Mouse (Mus musculus): ENCODE data around the gene Cdc42se2. TPM values are rescaled to one million over a fixed set of nuclear protein-coding genes. Genes with fewer than 3 reads are reported as not detected.

The Cdc42se2 gene
- polyA plus RNA-seq, 1 experiment from 2014 or later = 53.2 TPM

GRCm38 (mm10) chr11:54812314-54812713 is 24.8 kb upstream of the Cdc42se2 start:
- no peak overlapping the region for H3K9ac ChIP-seq
- no peak overlapping the region for H3K4me2 ChIP-seq
- no peak overlapping the region for H3K4me3 ChIP-seq
- WGBS = 60% methylated on average over 4 of the region's 4 CpGs
- 0 out of 2 replicates have a peak, but pooled peaks cover 2% of the 10 kb centered on the region for H3K27me3 ChIP-seq
- no peak for ATAC-seq (replicated peaks; ENCODE audit: insufficient number of reproducible peaks, insufficient read depth, low FRiP score, low read depth)
- no peaks in the 10 kb centered on the region; the same call in 1 of the 2 replicates for H3K4me1 ChIP-seq (replicated peaks)
- no peak overlapping the region for H3K27ac ChIP-seq
- H3K36me3 ChIP-seq = no peaks in the 10 kb centered on the region
- H3K9me3 ChIP-seq (replicated peaks) = no peaks in the 10 kb centered on the region

- H3K27ac ChIP-seq = no peak overlapping the region
- H3K4me2 ChIP-seq = no peak overlapping the region
- no peak overlapping the region for H3K9ac ChIP-seq
- no peaks in the 10 kb centered on the region for H3K36me3 ChIP-seq
- H3K9me3 ChIP-seq (replicated peaks) = no peaks in the 10 kb centered on the region
- no peak for ATAC-seq (replicated peaks; ENCODE audit: insufficient number of reproducible peaks, insufficient read depth, low FRiP score, low read depth)
- 0 out of 2 replicates have a peak, but pooled peaks cover 2% of the 10 kb centered on the region for H3K27me3 ChIP-seq
- H3K4me3 ChIP-seq = no peak overlapping the region
- no peaks in the 10 kb centered on the region; the same call in 1 of the 2 replicates for H3K4me1 ChIP-seq (replicated peaks)
- WGBS = 82% methylated on average over 3 of the region's 3 CpGs
Measured at GRCm38 (mm10) chr11:54811054-54811453, 23.6 kb upstream of the Cdc42se2 start.

GRCm38 (mm10) chr11:54809582-54809981 is 22.1 kb upstream of the Cdc42se2 start:
- ATAC-seq (replicated peaks; ENCODE audit: insufficient number of reproducible peaks, insufficient read depth, low FRiP score, low read depth) = no peak
- no peaks in the 10 kb centered on the region for H3K9me3 ChIP-seq (replicated peaks)

GRCm38 (mm10) chr11:54808177-54808576 is 20.7 kb upstream of the Cdc42se2 start:
- H3K4me2 ChIP-seq = no peak overlapping the region
- no peaks in the 10 kb centered on the region for H3K36me3 ChIP-seq
- H3K9me3 ChIP-seq (replicated peaks) = no peaks in the 10 kb centered on the region
- H3K4me3 ChIP-seq = no peak overlapping the region
- H3K27me3 ChIP-seq = 0 out of 2 replicates have a peak, but pooled peaks cover 2% of the 10 kb centered on the region
- no peak overlapping the region for H3K9ac ChIP-seq
- no peaks in the 10 kb centered on the region for H3K4me1 ChIP-seq (replicated peaks)
- WGBS = 72% methylated on average over 4 of the region's 4 CpGs
- ATAC-seq (replicated peaks; ENCODE audit: insufficient number of reproducible peaks, insufficient read depth, low FRiP score, low read depth) = no peak
- H3K27ac ChIP-seq = no peak overlapping the region

More at GRCm38 (mm10) chr11:54809582-54809981, 22.1 kb upstream of the Cdc42se2 start:
- Histone ChIP-seq H3K4me3 (no peak overlapping the region), H3K4me1 (replicated peaks) (no peaks in the 10 kb centered on the region; the same call in 1 of the 2 replicates), H3K36me3 (no peaks in the 10 kb centered on the region), H3K4me2 (no peak overlapping the region), H3K9ac (no peak overlapping the region), H3K27ac (no peak overlapping the region), H3K27me3 (0 out of 2 replicates have a peak, but pooled peaks cover 2% of the 10 kb centered on the region)
- WGBS = 83% methylated on average over 5 of the region's 5 CpGs

GRCm38 (mm10) chr11:54807669-54808068 is 20.2 kb upstream of the Cdc42se2 start:
- no peak for ATAC-seq (replicated peaks; ENCODE audit: insufficient number of reproducible peaks, insufficient read depth, low FRiP score, low read depth)
- Histone ChIP-seq H3K36me3 (no peaks in the 10 kb centered on the region), H3K4me1 (replicated peaks) (no peaks in the 10 kb centered on the region), H3K4me3 (no peak overlapping the region), H3K27ac (no peak overlapping the region), H3K4me2 (no peak overlapping the region), H3K9me3 (replicated peaks) (no peaks in the 10 kb centered on the region), H3K9ac (no peak overlapping the region), H3K27me3 (0 out of 2 replicates have a peak, but pooled peaks cover 2% of the 10 kb centered on the region)
- 71% methylated on average over 9 of the region's 9 CpGs for WGBS

GRCm38 (mm10) chr11:54806891-54807290 is 19.4 kb upstream of the Cdc42se2 start:
- Histone ChIP-seq H3K4me1 (replicated peaks) (no peaks in the 10 kb centered on the region), H3K36me3 (no peaks in the 10 kb centered on the region), H3K4me2 (no peak overlapping the region), H3K9ac (no peak overlapping the region), H3K4me3 (no peak overlapping the region), H3K27me3 (0 out of 2 replicates have a peak, but pooled peaks cover 2% of the 10 kb centered on the region), H3K9me3 (replicated peaks) (no peaks in the 10 kb centered on the region), H3K27ac (no peak overlapping the region)
- ATAC-seq (replicated peaks; ENCODE audit: insufficient number of reproducible peaks, insufficient read depth, low FRiP score, low read depth) = no peak
- WGBS = 94% methylated on average over 28 of the region's 28 CpGs

- Histone ChIP-seq H3K27ac (peak overlapping the region; percentile 42; the same call in 1 of the 2 replicates), H3K4me3 (no peak overlapping the region), H3K4me2 (no peak overlapping the region), H3K27me3 (no peaks in the 10 kb centered on the region), H3K9ac (no peak overlapping the region), H3K36me3 (no peaks in the 10 kb centered on the region), H3K9me3 (replicated peaks) (no peaks in the 10 kb centered on the region), H3K4me1 (replicated peaks) (no peaks in the 10 kb centered on the region)
- WGBS = 71% methylated on average over 4 of the region's 4 CpGs
- ATAC-seq (replicated peaks; ENCODE audit: insufficient number of reproducible peaks, insufficient read depth, low FRiP score, low read depth) = no peak
Measured at GRCm38 (mm10) chr11:54805196-54805595, 17.7 kb upstream of the Cdc42se2 start.

- no peak overlapping the region for H3K27ac ChIP-seq
- H3K27me3 ChIP-seq = no peaks in the 10 kb centered on the region
- no peak overlapping the region for H3K4me2 ChIP-seq
- H3K9me3 ChIP-seq (replicated peaks) = no peaks in the 10 kb centered on the region
- no peak for ATAC-seq (replicated peaks; ENCODE audit: insufficient number of reproducible peaks, insufficient read depth, low FRiP score, low read depth)
- no peak overlapping the region for H3K9ac ChIP-seq
- no peaks in the 10 kb centered on the region for H3K4me1 ChIP-seq (replicated peaks)
- no peaks in the 10 kb centered on the region for H3K36me3 ChIP-seq
- no peak overlapping the region for H3K4me3 ChIP-seq
- WGBS = 63% methylated on average over 6 of the region's 6 CpGs
Measured at GRCm38 (mm10) chr11:54802621-54803020, 15.1 kb upstream of the Cdc42se2 start.

GRCm38 (mm10) chr11:54801791-54802558 is 14.5 kb upstream of the Cdc42se2 start:
- WGBS = 61% methylated on average over 6 of the region's 6 CpGs
- H3K4me2 ChIP-seq = no peak overlapping the region
- H3K27me3 ChIP-seq = no peaks in the 10 kb centered on the region
- no peak overlapping the region for H3K27ac ChIP-seq
- H3K36me3 ChIP-seq = no peaks in the 10 kb centered on the region
- no peak overlapping the region for H3K4me3 ChIP-seq
- no peaks in the 10 kb centered on the region for H3K9me3 ChIP-seq (replicated peaks)
- no peaks in the 10 kb centered on the region for H3K4me1 ChIP-seq (replicated peaks)
- no peak for ATAC-seq (replicated peaks; ENCODE audit: insufficient number of reproducible peaks, insufficient read depth, low FRiP score, low read depth)
- H3K9ac ChIP-seq = no peak overlapping the region

- ATAC-seq (replicated peaks; ENCODE audit: insufficient number of reproducible peaks, insufficient read depth, low FRiP score, low read depth) = no peak
- Histone ChIP-seq H3K27ac (no peak overlapping the region), H3K9me3 (replicated peaks) (no peaks in the 10 kb centered on the region), H3K4me1 (replicated peaks) (no peaks in the 10 kb centered on the region), H3K27me3 (no peaks in the 10 kb centered on the region), H3K4me3 (no peak overlapping the region), H3K9ac (no peak overlapping the region), H3K36me3 (no peaks in the 10 kb centered on the region), H3K4me2 (no peak overlapping the region)
- 73% methylated on average over 11 of the region's 11 CpGs for WGBS
Measured at GRCm38 (mm10) chr11:54796551-54796950, 9.1 kb upstream of the Cdc42se2 start.

GRCm38 (mm10) chr11:54794678-54795077 is 7.2 kb upstream of the Cdc42se2 start:
- WGBS = 87% methylated on average over 3 of the region's 3 CpGs
- ATAC-seq (replicated peaks; ENCODE audit: insufficient number of reproducible peaks, insufficient read depth, low FRiP score, low read depth) = no peak
- no peaks in the 10 kb centered on the region for H3K36me3 ChIP-seq
- no peak overlapping the region for H3K4me3 ChIP-seq
- no peak overlapping the region for H3K4me2 ChIP-seq
- H3K27ac ChIP-seq = no peak overlapping the region
- no peaks in the 10 kb centered on the region for H3K4me1 ChIP-seq (replicated peaks)
- no peak overlapping the region for H3K9ac ChIP-seq
- H3K9me3 ChIP-seq (replicated peaks) = no peaks in the 10 kb centered on the region
- H3K27me3 ChIP-seq = no peaks in the 10 kb centered on the region

GRCm38 (mm10) chr11:54793173-54793572 is 5.7 kb upstream of the Cdc42se2 start:
- no peak for ATAC-seq (replicated peaks; ENCODE audit: insufficient number of reproducible peaks, insufficient read depth, low FRiP score, low read depth)
- Histone ChIP-seq H3K4me2 (no peak overlapping the region), H3K4me3 (no peak overlapping the region), H3K9ac (no peak overlapping the region), H3K27me3 (no peaks in the 10 kb centered on the region), H3K9me3 (replicated peaks) (no peaks in the 10 kb centered on the region), H3K27ac (no peak overlapping the region), H3K4me1 (replicated peaks) (no peaks in the 10 kb centered on the region), H3K36me3 (no peaks in the 10 kb centered on the region)
- WGBS = 67% methylated on average over 1 of the region's 1 CpGs
